Mouse (Mus musculus) T-cell, adult 66 days (primary cell): ENCODE data around the gene Batf3. TPM values are rescaled to one million over a fixed set of nuclear protein-coding genes. Genes with fewer than 3 reads are reported as not detected.

ENCODE experiments used
- total RNA-seq, 2 experiments: library from RNA; stranded (reverse); gene quantifications; 3 replicates in 1 of 2; 4 replicates in 1 of 2; pipeline ENCODE4 v1.2.4; 2023

Batf3 gene
- total RNA-seq: not detected

DNA sequence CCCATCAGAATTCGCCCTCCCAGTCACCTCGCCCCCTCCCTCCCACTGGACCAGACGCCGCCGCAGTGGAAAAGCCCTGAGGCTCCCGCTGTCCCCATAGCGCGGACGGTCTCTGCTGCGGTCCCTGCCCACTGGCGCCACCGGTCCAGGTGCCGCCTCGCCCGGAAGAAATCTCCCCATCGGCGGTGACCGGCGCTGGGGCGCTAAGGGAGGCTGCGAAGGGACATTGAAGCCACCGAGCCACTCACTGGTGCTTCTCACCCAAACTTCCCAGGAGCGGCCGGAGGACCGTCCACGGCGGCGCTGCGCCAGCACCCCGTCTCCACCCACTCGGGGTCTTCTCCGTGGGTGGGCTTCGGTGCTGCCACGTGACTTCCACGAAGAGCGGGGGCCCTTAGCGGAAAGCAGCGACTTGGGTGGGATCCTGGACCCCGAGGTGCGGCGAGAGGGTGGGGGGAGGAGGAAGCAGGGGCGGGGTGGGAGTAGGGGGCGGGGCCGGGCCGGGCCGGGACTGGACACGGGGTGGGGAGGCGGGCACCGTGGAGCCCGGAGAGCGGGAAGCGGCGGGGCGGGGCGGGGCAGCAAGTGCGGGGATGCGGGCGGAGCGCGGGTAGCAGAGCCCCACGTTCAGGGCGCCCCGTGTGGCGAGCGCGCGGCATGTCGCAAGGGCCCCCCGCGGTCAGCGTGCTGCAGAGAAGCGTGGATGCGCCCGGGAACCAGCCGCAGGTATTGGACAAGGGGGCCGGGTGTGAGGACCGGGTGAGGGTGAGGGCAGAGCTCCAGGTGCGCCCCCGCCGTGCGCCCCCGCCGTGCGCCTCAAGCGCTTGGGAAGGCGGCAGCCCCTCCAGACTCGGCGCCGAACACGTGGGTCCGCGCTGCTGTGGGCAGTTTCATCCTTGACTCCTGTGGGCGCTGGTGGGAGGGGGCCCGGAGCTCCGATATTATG, at the start of gene Batf3:
Batf3 (plus strand) TSS at position 46 of the 946 bp plus-strand sequence.

DNA sequence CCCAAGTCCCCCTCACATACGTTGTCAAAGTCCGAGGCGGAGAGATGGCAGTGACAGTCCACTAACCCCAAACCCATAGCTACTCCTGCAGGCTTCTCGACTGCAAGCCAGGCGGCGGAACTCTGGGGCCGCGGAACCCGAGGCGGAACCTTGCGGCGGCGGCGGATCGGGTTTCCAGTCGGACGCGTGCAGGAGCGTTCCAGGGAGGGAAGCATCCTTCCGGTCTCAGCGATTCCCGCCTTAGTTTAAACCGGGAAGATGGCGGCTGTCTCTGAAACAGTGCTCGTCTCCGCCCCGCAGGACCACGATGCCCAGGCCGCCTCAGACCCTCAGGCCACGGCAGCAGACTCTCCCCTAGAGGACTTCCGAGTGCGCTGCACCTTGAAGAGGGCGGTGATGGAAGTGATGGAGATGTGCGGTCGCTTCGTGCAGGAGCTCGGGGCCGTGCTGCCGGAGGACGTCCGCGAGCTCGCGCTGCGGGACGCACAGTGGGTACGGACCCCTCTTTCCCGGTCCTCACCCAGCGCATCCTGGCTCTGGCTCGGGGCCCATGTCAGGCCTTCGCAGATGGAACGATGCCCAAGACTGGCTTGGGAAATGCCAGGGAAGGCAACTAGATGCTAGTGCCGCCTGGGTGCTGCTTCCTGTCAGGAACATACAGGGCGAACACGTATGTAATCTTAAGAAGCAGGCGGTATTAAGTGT, 34.7 kb upstream of the Batf3 start, which contains the start of the genes Tatdn3 and Nsl1:
Tatdn3 (minus strand) TSS at position 152 of the 705 bp plus-strand sequence.
Nsl1 (plus strand) TSS at position 232 of the 705 bp plus-strand sequence.

Other genes with a start within 250 kb of the Batf3 start
- gene Rps6kc1, start 186.1 kb upstream of the Batf3 start, total RNA-seq: 10 to 100 TPM; 21.1 TPM
- gene Angel2, start 172.7 kb upstream of the Batf3 start, total RNA-seq: 10 to 100 TPM; 59.7 to 72.3 TPM
- gene Vash2, start 118.6 kb upstream of the Batf3 start, total RNA-seq: not detected
- gene Flvcr1, start 71.7 kb upstream of the Batf3 start, total RNA-seq: 10 to 100 TPM; 26.9 to 32.4 TPM
- gene Spata45, start 61.2 kb upstream of the Batf3 start, total RNA-seq: not detected
- gene Tatdn3, start 34.9 kb upstream of the Batf3 start, total RNA-seq: 10 to 100 TPM; 10.0 to 10.1 TPM
- 1 to 10 TPM; 1.3 to 3.0 TPM for gene Nsl1, start 34.8 kb upstream of the Batf3 start, total RNA-seq
- not detected for gene Fam71a, start 67.0 kb downstream of the Batf3 start, total RNA-seq
- gene Atf3, start 120.2 kb downstream of the Batf3 start, total RNA-seq: 1 to 10 TPM; 1.7 to 4.8 TPM
- 10 to 100 TPM; 11.7 to 14.7 TPM for gene Nenf, start 220.3 kb downstream of the Batf3 start, total RNA-seq
- 10 to 100 TPM in 1 of 2 experiments, 1 to 10 TPM in 1; 8.6 to 10.2 TPM for gene Tmem206, start 228.1 kb downstream of the Batf3 start, total RNA-seq